Mouse (Mus musculus) retina, adult 2 months (tissue): ENCODE measurements around the gene Nol4l.

Source experiments
- DNase-seq: peaks from one replicate; pipeline ENCODE4 v3.0.0-alpha.2; 2012; ENCODE audit warnings: low read depth, low spot score

Nol4l gene

DNA sequence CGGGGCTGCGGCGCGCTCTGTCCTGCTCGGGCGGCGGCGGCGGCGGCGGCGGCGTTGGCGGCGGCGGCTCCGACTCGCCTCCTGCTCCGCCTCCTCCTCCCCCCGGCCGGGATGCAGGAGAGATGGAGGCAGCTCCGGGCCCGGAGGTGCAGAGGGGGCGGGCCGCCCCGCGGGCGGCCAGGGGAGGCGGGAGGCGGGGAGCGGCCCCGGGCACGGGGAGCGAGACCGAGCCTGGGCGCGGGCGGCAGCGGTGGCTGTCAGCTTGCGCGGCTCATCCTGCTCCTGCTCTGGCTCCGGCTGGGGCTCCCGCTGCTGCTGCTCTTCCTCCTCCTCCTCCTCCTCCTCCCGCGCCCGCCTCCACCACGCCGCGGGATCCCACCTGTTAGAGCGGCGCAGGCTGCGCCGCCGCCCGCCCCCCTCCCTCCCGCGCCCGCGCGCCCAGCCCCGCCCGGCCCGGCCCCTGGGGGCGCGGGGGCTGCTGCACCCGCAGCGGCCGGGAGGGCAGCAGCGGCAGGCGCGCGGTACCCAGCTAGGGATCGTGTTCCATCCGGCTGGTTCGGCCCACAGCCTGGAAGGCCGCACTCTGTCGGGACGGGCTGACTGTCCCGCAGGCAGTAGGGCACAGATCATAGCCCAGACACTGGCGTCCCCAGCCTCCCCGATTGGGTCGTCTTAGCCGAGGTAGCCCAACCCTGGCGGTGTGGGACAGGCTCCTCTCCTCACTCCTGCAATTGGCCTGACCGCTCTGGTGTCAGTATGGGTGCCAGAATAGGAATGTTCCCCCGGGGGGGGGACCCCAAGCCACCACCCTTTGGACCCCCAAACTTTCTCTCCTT is at the start of gene Nol4l:
Gene Nol4l (minus strand): TSS at position 41 of the 836 bp plus-strand sequence.
- no peak for DNase-seq

DNA sequence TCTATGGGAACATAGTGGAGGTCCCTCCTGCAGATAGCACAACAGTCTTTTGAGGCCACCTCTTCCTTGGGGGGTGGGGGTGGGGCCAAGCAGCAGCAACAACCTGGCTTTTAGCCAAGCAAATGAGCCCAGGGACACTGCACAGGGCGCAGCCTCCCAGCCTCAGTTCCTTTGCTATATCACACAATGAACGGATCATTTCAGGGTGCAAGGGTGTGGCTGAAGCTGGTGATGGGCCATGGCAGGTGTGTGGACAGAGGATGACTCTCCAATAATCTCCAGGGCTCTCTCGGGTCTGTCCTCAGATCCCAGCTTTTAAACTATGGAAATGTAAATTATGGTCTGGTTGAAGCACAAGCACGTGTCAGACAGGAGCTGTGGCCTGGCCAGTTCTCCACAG is 47.4 kb upstream of the Nol4l start:
- DNase-seq: no peak

- no peak for DNase-seq
These were observed 46.4 kb upstream of the Nol4l start for GRCm38 (mm10) chr2:153576150-153576549.

DNA sequence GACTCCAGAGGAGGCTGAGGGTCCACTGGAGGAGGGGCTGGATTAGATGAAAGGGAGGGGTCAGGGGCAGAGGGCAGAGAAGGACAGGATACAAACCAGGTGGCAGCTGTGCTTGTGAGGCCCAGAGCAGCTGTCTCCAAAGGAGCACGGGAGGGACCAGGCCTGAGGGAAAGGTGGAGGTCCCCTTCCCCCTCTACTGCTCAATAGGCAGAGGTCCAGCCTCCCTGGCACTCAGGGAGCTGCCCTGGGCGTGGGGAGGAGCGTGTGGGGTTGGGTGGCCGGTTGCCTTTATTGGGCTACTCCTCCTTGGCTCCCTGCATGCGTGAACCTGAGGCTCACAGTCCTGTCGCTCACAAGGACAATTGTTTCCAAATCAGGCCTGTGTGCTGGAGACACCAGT is 45.8 kb upstream of the Nol4l start:
- no peak for DNase-seq

- DNase-seq: no peak
These were observed 43.3 kb upstream of the Nol4l start for GRCm38 (mm10) chr2:153573101-153573500.

DNA sequence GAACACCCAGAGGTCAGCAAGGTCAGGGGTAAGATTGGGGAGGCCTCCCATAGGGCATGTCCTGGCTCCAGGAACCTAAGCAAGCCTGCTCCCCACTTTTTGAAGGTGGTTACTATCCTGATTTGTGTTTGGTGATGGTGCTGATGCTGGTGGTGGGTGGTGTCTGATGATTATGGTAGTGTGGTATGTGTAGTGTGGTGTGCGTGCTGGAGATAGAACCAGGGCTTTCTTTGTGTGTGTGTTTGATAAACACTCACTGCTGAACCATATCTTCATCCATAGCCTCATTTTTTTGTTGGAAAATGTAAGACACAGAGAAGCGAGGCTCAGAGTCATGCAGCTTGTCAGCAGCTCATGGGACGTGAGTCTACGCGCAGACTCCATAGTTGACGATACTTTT is 38.8 kb upstream of the Nol4l start:
- no peak for DNase-seq

GRCm38 (mm10) chr2:153568013-153568412 is 38.2 kb upstream of the Nol4l start:
- DNase-seq: no peak

DNA sequence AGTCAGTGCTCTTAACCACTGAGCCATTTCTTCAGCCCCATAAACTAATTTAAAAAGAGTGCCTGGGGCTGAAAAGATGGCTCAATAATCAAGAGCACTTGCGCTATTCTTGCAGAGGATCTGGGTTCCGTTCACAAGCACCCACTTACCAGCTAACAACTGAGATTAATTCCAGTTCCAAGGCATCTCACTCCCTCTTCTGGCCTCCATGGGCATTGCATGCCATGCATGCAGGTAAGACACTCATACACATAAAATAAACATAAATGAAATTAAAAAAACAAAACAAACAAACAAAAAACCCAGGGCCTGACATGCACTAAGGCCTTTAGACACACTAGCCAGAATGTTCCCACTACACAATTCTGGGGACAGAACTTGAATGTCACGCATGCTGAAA is 34.6 kb upstream of the Nol4l start:
- no peak for DNase-seq

DNA sequence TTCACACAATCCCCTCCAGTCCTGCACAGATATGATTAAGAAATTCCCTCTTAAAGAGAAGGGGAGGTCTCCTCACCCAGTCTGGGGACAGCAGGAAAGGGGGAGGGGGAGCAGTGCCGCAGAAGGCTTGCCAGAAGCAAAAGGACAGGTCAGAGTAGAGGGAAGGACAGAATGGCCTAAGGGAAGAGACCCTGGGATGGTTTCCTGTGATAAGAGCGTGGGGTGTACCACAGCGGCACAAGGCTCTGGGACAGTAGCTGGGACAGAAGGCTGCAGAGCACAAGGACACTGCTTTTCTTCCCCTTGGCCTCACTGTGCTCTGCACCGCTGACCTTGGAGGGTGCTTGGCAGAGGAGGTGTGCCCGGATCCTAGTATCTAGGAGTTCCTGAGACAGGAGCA is 31.8 kb upstream of the Nol4l start:
- no peak for DNase-seq

DNA sequence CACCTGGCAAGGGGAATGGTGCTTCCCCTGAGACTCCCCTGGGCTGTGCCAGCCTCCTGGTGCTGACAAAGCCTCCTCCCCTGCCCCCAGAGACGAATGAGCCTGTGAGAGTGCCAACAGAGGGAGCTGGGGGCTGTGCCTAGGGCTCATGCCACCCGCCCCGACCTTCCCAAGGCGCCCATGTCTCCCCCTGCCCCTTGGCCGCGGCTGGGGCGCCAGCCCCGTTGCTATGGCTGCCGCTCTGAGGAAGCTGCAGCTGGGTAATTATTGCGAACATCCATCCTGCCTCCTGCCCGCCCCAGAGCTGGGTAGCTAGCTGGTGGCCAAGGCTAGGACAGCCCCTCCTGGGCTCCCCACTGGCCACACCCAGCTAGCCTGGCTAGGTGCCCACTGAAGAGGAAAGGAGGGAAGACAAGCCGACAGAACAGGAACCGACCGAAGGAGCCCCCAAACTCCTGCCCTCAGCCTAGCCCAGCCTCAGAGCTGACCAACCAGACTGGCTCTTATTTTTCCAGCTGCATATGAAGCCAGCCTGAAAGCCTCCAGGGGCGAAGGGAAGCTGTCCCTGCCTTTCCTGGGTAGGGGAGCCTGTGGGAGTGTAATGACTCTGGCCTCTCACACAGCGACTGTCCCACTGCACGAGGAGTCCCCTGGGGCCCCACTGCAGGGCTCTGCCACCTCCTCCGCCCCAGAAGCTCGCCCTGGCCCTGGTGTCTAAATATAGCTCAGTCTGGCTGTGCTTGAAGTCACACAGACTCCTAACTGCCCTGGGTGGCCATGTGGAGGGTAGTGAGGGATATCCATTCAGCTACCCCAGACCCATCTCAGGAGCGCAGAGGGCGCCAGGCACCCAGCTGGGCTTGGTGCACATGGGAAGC is 31.1 kb upstream of the Nol4l start:
- no peak for DNase-seq

DNA sequence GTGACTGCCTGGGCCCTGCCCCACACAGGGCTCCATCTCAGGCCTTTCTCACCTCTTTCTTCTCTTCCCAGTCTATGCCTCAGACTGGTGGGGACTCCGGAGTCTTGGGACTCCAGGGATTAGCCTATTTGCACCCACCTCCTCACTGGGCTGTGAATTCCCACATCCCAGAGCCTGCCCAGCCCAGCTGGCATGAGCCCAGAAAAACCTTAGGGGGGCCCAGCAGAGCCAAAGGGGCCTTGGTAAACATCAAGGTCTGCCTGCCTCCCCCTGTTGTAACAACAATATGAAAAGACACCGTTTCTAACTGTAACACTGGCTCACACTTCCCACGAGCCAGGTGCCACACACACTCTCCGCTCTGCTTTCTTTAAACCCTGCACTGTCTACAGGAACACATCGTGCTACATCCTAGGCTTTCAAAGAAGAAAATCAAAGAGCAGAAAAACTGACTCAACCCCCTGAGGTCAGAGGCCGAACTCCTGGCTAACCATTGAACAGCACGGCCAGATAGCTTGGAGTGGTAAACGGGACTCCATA is 29.9 kb upstream of the Nol4l start:
- no peak for DNase-seq

- DNase-seq: no peak
These were observed 28.7 kb upstream of the Nol4l start for GRCm38 (mm10) chr2:153558464-153558863.

DNA sequence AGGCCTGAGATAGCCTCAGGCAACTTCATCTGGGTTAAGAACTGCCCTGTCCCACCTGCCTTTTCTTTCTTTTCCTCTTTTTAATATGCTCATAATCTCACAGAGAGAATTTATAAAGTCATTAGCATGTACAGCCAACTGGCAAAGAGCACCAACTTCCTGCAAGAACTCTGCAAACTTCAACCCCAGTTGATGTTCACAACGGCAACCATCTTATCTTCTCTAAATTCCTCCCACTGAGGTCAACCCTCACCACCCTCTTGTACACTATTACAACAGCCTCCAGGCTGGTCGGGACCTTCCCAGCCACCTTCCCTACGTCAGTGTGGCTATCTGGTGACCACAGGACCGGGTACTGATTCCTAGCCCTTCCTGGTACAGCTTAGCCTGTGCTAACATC is 27.5 kb upstream of the Nol4l start:
- DNase-seq: no peak

DNA sequence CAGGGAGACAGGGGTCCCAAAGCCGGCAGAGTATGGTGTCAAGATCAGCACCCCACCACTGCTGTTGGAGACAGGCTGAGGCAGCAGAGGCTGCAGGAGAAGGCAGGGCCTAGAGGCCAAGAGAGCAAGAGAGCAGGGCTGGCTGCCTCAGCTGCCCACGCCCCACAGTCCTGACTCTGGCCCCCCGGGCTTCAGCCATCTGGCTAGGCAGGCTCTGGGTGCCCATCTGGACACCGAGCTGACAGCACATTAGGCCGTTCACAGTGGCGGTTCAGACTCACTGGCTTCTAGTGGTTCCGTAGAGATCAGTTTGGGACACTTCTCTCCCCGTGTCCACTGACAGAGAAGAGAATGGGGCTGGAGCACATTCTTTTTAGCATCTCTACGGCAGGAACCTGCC is 26.4 kb upstream of the Nol4l start:
- no peak for DNase-seq

DNA sequence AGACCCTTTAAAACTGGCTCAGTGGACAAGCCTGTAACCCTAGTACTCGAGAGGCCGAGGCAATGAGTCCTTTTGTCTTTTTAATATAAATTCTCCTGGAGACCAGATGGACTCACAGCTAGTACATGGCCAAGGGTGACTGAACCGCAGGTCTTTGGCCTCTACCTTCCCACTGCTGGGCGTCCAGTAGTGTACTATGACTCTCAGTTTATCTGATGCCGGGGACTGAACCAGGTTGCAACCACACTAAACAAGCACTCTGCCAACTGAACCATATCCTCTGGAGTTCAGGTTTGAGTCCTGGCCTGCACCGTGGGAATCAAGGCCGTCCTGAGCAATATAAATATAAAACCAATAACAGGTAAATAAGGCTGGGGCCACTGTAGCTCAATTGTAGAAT is 24.8 kb upstream of the Nol4l start:
- no peak for DNase-seq

- DNase-seq: no peak
These were observed 19.7 kb upstream of the Nol4l start for GRCm38 (mm10) chr2:153549486-153549885.

GRCm38 (mm10) chr2:153548221-153548923 is 18.6 kb upstream of the Nol4l start:
- no peak for DNase-seq

DNA sequence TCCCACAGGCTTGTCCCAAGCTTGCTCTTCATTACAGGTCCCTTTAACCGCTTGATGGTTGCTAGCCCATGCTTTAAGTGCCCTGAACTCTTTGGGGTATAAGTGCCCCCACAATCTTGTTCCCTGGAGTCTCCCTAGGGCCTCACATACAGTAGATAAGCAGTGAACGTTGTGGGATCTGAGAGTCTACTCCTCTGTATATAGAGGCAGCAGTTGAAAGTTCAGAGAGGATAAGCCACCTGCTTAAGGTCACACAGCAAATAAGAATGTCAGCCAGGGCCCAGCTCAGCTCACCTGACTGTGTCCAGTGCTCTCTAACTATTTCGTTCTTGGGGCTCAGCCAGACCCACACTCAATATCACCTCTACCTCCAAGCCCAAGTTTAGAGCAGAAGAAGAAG is 17.9 kb upstream of the Nol4l start:
- no peak for DNase-seq

DNA sequence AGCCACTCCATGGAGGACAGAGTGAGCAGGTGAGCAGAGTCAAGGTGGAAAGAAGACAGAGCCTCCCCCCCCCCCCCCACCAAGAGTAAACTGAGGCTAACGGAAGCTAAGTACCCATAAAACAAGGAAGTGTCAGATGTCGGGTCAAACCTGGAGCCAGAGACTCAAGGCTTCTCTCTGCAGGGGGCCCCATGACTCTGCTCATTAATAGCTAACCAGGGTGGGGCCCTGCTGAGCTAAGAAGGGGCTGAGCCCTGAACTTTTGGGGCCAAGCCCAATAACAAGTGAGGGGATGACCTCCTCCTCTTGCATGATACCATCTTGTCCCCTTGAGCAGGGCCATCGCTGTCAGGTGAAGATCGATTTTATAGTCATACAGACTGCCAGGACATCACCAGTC is 17.2 kb upstream of the Nol4l start:
- DNase-seq: no peak

DNA sequence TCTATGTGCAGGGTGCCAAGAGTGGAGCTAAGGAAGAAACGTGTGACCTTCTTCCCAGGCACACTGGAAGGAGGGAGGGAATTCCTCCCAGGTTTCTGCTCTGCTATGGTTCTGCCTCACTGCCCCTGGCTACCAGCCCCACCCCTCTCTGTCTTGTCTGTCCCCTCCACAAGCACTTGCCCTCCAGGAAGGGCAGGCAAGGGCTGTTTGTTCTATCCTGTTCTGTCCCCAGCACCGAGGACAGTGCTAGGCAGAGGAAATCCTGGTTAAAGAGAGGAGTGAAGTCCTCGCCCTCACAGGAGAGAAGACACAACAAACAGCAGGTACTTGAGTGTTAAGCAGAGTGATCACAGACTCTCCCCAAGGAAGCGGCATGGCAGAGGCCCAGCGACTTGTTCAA is 16.7 kb upstream of the Nol4l start:
- no peak for DNase-seq

GRCm38 (mm10) chr2:153544771-153545170 is 15.0 kb upstream of the Nol4l start:
- DNase-seq: no peak
